Mouse (Mus musculus) embryonic facial prominence, embryonic 10.5 days (tissue): ENCODE results near the gene Mxi1. TPM values are rescaled to one million over a fixed set of nuclear protein-coding genes. Genes with fewer than 3 reads are reported as not detected.
A peak's percentile ranks its signal among the peaks of the same experiment; 100 is the strongest.

Experiments used
- DNase-seq: peaks from one replicate; pipeline ENCODE4 v3.0.0-alpha.2; 2017; ENCODE audit warnings: low spot score
- H3K27ac ChIP-seq: fragments of 300-500 bp; sonication (generic); replicated peaks from 2 replicates; pipeline ENCODE4 v1.5.1; 2016; ENCODE audit warnings: mild to moderate bottlenecking
- H3K27me3 ChIP-seq: fragments of 300-500 bp; sonication (generic); replicated peaks from 2 replicates; pipeline ENCODE4 v1.6.1; 2016; ENCODE audit warnings: low read depth, mild to moderate bottlenecking; ENCODE audit not compliant: poor library complexity, severe bottlenecking
- H3K36me3 ChIP-seq: fragments of 300-500 bp; sonication (generic); replicated peaks from 2 replicates; pipeline ENCODE4 v1.6.1; 2016; ENCODE audit warnings: mild to moderate bottlenecking, moderate library complexity
- H3K4me1 ChIP-seq: fragments of 300-500 bp; sonication (generic); 2 replicates; pipeline ENCODE4 v1.6.1; 2016
- H3K4me3 ChIP-seq: fragments of 300-500 bp; sonication (generic); 2 replicates; pipeline ENCODE4 v1.5.1; 2016; ENCODE audit warnings: mild to moderate bottlenecking, moderate library complexity
- H3K9me3 ChIP-seq: fragments of 300-500 bp; sonication (generic); 2 replicates; pipeline ENCODE4 v1.6.1; 2016; ENCODE audit warnings: mild to moderate bottlenecking
- WGBS: fragments of 180-500 bp; shearing (Covaris S2); methylation state at CpG from one replicate; pipeline ENCODE4 v1.1.7; 2016; 5-methylcytosine and 5-hydroxymethylcytosine counted together
- polyA plus RNA-seq: library from polyadenylated mRNA; unstranded; fragments of >200 nt; fragmentation: Nextera tagmentation; extraction: Ambion mirVana; gene quantifications from 2 replicates; pipeline ENCODE4 v1.2.1, GENCODE M21; 2016

Gene Mxi1
- polyA plus RNA-seq, 1 experiment from 2014 or later: 33.0 TPM

DNA sequence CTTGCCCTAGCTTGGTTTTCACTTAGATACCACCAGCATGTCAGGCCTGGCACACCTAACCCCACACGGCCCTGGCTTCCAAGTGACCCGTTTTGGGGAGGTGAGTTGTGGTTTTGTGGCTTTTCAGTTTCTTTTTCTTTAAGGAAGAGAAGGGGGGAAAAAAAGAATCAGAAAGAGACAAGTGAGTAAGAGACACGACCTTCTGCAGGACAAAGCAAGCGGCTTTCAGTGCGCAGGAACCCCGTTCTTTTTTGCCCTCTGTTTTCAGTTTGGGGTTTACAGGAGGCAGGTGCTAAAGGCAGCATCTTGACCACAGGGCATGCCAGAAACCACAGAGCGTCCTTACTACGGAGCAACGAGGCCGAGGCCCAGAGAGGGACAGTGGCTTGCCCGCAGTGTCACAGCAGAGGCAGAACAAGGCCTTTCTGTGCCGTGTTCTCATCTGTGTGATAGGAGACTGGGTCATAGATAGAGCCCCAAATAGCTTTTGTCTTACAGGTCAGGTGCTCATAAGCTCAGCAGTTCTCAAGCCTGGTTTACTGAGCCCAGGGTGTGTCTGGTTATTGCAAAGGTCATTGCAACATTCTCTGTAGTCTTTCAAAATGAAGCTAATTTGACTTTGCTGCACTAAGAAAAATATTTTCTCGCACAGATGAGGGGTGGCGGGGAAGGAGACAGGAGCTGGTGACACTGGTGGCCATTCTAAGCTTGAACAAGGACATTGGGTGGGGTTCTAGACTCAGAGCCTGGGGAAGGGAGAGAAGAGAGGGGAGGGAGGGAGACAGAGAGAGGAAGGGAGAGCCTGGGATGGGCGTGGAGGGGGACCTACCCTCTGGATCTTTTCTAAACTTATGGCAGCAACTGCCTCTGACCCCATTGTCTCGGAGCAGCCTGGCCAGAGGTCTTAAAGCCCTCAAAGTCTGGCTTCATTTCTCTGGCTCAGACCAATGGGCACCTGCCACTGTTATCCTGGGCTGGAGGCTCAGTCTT, 8.1 kb downstream of the Mxi1 start:
- Histone ChIP-seq H3K4me3 (no peak overlapping the region), H3K4me1 (peaks cover 38% of the 10 kb centered on the region), H3K36me3 (no peaks in the 10 kb centered on the region), H3K9me3 (no peaks in the 10 kb centered on the region), H3K27me3 (no peaks in the 10 kb centered on the region), H3K27ac (no peak overlapping the region)
- WGBS: 81% methylated on average over 16 of the region's 16 CpGs
- DNase-seq: no peak

DNA sequence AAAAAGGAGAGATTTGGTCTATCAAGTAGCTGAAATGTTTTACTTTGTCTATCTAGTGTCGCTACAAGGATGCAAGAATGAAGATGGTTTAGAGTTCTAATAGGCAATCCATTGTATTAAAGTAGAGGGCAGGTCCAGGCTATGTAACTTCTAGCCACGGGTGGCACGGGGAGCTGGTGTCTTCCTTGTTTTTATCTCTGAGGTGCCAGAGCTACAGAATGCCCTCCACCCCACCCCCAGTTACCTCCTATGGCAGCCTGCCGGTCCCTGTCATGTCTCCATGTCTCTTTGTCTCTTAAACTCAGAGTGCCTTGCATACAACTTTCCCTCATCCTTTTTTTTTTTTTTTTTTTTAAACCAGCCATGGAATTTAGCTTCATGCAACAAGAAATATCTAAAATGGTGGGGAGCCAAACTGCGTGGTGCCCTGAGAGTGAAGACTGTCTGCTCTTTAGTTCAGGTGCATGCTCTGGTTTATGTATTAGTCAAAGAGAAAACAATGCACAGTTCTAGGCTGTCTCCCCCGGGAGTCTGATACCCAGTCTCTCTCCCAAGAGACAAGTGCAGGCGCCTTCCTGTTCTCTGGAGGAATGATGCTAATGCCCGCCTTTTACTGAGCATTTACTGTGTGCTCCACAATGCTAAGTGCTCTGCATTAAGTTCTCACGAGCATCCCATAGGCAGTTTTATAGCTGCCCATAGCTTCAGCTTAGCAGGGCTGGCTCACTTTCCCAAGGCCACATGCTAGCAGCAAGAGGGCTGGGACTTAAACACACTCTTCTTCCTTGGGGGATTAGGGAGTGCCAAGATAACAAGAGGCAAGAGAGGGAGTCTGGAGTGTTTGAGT, 10.2 kb downstream of the Mxi1 start:
- WGBS: 78% methylated on average over 9 of the region's 9 CpGs
- no peak for DNase-seq

DNA sequence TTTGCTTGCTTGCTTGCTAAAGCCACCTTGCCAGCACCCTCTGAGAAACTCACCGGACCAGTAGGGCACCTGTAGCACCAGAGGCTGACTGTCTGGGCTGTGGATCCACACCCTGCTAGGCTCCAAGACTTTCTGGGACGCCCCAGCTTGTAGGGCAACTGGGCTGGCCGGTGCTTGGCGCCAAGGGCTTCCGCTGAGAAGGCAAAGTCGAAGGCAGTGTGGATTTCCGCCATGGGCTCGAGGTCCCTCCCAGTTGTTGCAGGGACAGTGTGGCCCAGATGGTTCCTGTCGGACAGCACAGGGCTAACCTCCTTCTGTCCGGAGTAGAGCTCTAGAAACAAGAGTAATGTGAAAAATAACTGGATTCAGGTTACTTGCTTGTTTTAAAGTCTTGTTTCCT, 11.0 kb downstream of the Mxi1 start:
- DNase-seq: no peak
- Histone ChIP-seq H3K9me3 (no peaks in the 10 kb centered on the region), H3K27ac (no peak overlapping the region), H3K4me3 (no peak overlapping the region), H3K4me1 (peaks cover 45% of the 10 kb centered on the region), H3K36me3 (no peaks in the 10 kb centered on the region), H3K27me3 (no peaks in the 10 kb centered on the region)
- WGBS: 83% methylated on average over 10 of the region's 10 CpGs

More for the DNA sequence above, 10.2 kb downstream of the Mxi1 start:
- peaks cover 43% of the 10 kb centered on the region for H3K4me1 ChIP-seq
- no peaks in the 10 kb centered on the region for H3K27me3 ChIP-seq
- no peaks in the 10 kb centered on the region for H3K9me3 ChIP-seq
- no peak overlapping the region for H3K27ac ChIP-seq
- no peaks in the 10 kb centered on the region for H3K36me3 ChIP-seq
- no peak overlapping the region for H3K4me3 ChIP-seq

DNA sequence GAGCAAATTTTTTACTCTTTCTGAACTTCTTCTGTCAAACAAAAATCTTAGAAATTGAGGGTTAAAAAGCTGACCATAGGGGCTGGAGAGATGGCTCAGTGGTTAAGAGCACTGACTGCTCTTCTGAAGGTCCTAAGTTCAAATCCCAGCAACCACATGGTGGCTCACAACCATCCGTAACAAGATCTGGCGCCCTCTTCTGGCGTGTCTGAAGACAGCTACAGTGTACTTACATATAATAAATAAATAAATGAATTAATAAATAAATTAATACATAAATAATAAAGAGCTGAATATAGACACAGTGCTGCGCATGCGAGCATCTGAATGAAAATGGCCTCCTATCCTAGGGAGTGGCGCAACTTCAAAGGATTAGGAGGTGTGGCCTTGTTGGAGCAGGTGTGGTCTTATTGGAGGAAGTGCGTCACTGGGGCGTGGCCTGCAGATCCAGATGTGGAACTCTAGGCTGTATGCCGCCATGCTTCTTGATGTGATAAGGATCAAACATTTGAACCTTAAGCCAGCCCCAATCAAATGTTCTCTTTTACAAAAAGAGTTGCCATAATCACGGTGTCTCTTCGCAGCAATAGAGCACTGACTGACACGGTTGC, 12.2 kb downstream of the Mxi1 start:
- Histone ChIP-seq H3K9me3 (no peaks in the 10 kb centered on the region), H3K4me1 (peaks cover 48% of the 10 kb centered on the region), H3K27me3 (no peaks in the 10 kb centered on the region), H3K4me3 (no peak overlapping the region), H3K36me3 (no peaks in the 10 kb centered on the region), H3K27ac (no peak overlapping the region)
- 93% methylated on average over 12 of the region's 12 CpGs for WGBS
- DNase-seq: no peak

DNA sequence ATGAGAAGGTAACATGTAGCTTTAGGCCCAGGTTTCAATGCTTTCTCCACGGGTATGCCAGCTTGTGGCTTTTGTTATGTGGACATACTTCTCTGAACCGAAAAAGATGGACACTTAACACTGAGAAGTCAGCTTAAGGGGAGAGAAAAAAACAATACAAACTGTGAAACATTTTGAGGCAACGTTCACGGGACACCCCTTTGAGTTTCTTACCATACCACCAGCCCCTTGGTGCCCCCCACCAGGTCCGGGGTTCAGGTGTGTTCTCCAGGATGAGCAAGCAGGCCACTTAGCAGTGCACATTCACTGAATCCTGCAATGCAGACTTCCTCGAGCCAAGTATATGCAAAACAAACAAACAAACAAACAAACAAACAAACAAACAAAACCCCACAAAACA, 14.5 kb downstream of the Mxi1 start:
- H3K36me3 ChIP-seq: no peaks in the 10 kb centered on the region
- 0 out of 2 replicates have a peak overlapping the region, but pooled peaks have one; percentile 46 for H3K4me3 ChIP-seq
- 61% methylated on average over 6 of the region's 6 CpGs for WGBS
- H3K27ac ChIP-seq: no peak overlapping the region; the same call in 1 of the 2 replicates
- peaks cover 49% of the 10 kb centered on the region for H3K4me1 ChIP-seq
- no peak for DNase-seq
- no peaks in the 10 kb centered on the region for H3K9me3 ChIP-seq
- H3K27me3 ChIP-seq: no peaks in the 10 kb centered on the region

DNA sequence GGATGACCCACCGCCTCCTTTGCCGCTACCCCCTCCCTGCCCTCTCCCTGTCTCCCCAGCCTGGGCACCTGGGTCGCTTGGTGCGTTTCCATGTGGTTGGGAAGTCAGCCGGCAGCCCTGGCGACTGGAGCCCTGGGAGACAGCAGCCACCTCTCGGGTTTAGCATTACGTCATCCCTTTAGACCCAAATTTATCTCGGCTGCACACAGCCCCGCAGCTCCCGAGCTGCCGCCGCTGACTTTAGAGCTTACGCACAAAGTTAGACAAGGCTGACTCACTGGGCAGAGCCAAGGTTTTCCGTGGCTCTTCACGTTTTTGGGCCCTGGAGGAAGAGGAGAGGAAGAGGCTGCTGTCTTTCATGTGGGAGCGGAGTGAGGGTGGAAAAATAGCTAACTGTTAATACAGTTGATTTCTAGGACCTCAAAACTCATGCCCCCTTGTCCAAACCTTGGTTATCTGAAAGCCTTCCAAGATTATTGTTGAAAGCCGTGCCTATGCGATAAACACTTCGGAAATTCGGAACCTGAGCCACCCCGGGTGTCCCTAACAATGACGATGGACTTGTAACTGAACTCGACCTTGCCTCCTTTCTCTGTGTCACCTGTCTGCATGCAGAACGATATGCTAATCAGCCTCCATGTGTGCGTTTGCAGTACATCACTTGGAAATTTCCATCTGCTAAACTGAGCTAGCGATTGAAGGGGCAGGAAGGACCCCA, 15.4 kb downstream of the Mxi1 start:
- peaks cover 56% of the 10 kb centered on the region for H3K4me1 ChIP-seq
- DNase-seq: peak; percentile 63
- H3K27me3 ChIP-seq: no peaks in the 10 kb centered on the region
- no peaks in the 10 kb centered on the region for H3K9me3 ChIP-seq
- H3K27ac ChIP-seq: peak overlapping the region; percentile 61; the same call in 1 of the 2 replicates
- no peaks in the 10 kb centered on the region for H3K36me3 ChIP-seq
- H3K4me3 ChIP-seq: peak overlapping the region; percentile 46
- 14% methylated on average over 27 of the region's 27 CpGs for WGBS

DNA sequence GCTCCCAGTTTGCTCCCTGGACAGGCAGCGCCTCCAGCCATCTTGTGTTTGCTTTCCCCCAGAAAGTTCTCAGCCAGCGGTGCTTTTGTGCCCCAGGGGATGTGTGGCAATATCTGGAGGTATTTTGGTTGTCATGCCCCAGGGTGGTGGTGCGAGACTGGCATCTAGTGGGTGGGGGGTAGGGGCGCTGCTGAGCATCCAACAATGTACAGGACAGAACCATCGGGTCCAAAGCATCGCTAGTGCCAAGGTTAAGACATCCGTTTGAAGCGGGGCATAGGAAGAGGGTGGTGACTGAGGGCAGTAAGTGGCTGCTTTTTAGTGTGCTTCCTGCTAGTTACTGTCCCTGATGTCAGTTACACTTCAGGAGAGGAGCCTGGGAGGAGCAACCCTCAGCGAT, 17.8 kb downstream of the Mxi1 start:
- peaks cover 51% of the 10 kb centered on the region for H3K4me1 ChIP-seq

DNA sequence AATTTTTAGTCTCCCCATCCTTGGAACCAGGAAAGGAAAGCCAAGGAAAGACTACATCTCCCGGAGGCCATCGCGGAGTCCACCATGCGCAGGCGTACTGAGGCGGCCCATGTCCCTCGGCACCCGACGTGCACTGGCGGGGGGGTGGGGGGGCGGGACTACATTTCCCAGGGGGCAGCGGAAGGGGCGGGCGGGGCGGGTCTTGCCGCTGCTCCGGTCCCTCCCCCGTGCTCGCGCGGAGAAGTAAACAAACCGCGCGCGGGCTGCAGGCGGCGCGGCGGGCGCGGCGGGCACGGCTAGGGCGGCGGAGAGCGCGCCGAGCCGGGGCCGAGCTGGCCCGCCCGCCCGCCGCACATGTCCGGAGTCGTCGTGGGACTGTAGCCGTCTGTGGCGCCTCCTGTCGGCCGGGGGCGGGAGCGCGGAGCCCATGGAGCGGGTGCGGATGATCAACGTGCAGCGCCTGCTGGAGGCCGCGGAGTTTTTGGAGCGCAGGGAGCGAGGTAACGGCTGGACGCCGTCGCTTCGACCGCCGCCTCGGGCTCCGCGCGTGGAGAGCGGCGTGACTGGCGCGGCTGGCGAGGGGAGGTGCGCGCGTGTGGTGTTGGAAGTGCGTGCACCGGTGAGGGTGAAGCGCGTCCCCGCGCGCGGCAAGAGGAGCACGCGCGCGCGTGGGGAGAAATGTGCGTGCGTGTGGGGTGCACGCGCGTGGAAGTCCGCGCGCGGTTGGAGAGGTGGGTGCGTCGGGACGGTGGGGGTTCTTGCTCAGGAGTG, 19.1 kb downstream of the Mxi1 start:
- H3K27me3 ChIP-seq: no peaks in the 10 kb centered on the region
- peak overlapping the region; percentile 81 for H3K4me3 ChIP-seq
- DNase-seq: peak; percentile 95
- peaks cover 43% of the 10 kb centered on the region for H3K4me1 ChIP-seq
- H3K27ac ChIP-seq: peak overlapping the region; percentile 85
- under 1% methylated on average over 106 of the region's 106 CpGs for WGBS
- no peaks in the 10 kb centered on the region for H3K9me3 ChIP-seq
- H3K36me3 ChIP-seq: peaks cover 31% of the 10 kb centered on the region

More for the DNA sequence above, 17.8 kb downstream of the Mxi1 start:
- no peaks in the 10 kb centered on the region for H3K27me3 ChIP-seq
- no peak for DNase-seq
- WGBS: 72% methylated on average over 9 of the region's 9 CpGs
- no peak overlapping the region for H3K4me3 ChIP-seq
- H3K36me3 ChIP-seq: peaks cover 19% of the 10 kb centered on the region
- no peaks in the 10 kb centered on the region for H3K9me3 ChIP-seq
- H3K27ac ChIP-seq: no peak overlapping the region

DNA sequence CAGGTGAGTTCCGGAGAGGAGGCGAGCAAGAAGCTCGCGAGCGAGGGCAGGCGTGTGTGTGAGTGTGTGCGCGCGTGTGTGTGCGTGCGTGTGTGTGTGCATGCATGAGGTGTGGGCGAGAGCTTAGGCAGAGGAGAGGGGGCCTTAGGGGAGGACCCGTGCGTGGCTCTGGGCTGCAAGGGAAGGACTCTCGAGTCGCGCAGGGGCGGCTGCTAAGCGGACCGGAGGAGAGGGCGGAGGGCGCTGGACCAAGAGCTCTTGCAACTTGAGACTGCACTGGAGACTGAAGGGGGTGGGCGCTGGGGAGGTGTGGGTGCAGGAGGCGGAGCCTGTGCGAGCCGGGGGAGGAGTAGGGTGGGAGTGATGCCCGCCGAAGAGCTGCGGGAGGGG, 19.7 kb downstream of the Mxi1 start:
- H3K9me3 ChIP-seq: no peaks in the 10 kb centered on the region
- H3K4me1 ChIP-seq: peaks cover 37% of the 10 kb centered on the region
- WGBS: under 1% methylated on average over 29 of the region's 29 CpGs
- peaks cover 37% of the 10 kb centered on the region for H3K36me3 ChIP-seq
- no peaks in the 10 kb centered on the region for H3K27me3 ChIP-seq
- H3K27ac ChIP-seq: peak overlapping the region; percentile 85
- H3K4me3 ChIP-seq: peak overlapping the region; percentile 81
- peak; percentile 88 for DNase-seq

DNA sequence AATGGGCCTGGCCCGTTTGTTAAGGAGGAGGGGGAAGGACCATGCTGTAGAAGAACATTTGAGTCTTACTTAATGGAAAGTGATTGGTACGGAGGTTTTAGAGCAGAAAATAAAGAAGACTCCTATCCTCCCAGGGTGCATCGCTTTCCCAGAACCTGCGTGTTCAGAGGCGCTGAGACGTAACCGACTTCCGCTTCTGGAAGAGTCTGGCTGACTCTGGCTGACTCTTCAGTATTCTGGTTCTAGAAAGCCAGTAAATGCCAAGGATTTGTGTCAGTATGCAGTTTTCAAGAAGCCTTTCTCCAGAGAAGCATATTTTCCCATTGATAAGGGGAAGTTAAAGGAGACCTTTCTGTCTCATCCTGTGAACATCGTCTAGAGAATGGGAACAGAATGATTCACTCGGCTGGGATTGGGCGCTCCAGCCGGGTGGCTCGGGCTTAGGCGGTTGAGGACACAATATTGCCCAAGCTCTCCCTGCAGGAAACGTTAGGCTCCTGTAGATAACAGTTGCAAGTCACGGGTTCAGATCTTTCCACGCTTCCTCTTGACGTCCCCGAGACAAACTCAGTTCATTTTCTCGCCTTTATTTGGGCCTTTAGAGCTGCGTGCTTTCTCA, 21.7 kb downstream of the Mxi1 start:
- DNase-seq: no peak
- Histone ChIP-seq H3K27me3 (no peaks in the 10 kb centered on the region), H3K36me3 (peaks cover 53% of the 10 kb centered on the region), H3K4me1 (peaks cover 21% of the 10 kb centered on the region), H3K9me3 (no peaks in the 10 kb centered on the region), H3K4me3 (no peak overlapping the region), H3K27ac (no peak overlapping the region)
- 92% methylated on average over 21 of the region's 21 CpGs for WGBS

DNA sequence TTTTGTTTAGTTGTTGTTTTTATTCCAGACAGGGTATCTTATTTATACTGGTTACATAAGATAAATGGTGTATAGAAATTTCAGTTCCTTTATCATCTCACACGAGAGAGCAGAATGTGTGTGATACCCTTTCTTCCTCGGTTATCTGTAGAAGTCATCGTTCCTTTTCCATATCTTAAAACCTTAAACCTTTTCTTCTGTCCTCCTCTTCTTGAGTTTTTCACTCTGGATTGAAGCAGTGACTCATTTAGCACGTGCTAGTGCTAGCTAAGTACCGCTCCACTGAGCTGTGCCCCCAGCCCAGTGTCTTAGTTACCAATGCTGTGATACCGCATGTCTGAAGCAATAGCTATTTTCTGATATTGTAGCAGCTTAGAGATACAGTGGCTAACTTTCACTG, 23.4 kb downstream of the Mxi1 start:
- WGBS: 95% methylated on average over 6 of the region's 6 CpGs
- Histone ChIP-seq H3K4me1 (peaks cover 16% of the 10 kb centered on the region), H3K9me3 (no peaks in the 10 kb centered on the region), H3K4me3 (no peak overlapping the region), H3K36me3 (peaks cover 67% of the 10 kb centered on the region), H3K27ac (no peak overlapping the region), H3K27me3 (no peaks in the 10 kb centered on the region)
- no peak for DNase-seq
